Mouse (Mus musculus) ovary, postnatal 36 days (tissue): ENCODE data around the gene Nsa2.
"Not testable (repeated sequence)": the region's sequence is repeated elsewhere in the genome, so short reads cannot be mapped to it uniquely, and the experiment has no call there.

Source experiments
- DNase-seq: peaks from one replicate; pipeline ENCODE4 v3.0.0; 2022; ENCODE audit warnings: low spot score, mixed read lengths

The Nsa2 gene

DNA sequence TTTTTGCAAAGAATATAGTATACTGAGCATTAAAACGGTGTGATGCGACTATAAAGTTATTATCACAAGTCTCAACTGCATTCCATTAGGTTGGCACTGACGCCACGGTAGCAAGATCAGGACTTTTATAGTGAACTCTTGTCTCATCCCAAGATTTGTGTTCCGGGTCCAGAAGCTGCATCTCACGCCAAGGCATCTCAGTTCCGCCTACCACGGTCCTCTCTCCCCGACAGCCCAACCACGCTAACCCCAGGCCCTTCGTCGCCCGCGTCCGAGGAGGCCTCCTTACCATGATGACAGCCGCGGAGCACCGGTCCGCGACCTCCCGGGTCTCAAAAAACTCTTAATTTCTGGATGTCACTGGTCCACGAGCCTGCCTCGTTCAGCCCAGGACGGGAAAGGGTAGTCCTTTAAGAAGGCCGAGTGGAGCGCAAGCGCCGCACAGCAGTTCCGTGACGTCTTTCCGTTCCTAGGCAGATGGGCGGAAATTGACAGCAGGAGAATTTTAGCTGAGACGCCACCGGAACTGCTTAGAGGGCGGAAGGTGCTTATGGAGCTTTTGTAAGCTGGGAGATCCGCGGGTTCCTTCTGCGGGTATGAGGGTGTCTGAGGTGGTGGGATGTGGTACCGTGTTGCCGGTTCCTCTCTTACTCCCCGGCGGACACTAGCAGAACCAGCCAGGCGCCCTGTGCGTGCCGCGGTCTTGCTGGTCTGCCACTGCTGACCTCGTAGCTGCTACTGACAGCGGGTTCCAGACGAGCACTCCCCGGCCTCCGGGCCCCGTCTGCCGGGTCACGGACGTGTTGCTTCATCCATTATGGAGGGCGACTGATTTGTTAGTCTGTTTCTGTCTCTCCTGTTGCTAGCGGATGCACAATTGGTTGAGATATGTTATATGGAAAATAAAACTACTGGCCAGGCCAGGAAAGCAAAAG is at the start of gene Nsa2, which contains the start of gene Gfm2:
Nsa2 (minus strand) TSS at position 472 of the 935 bp plus-strand sequence.
Gfm2 (plus strand) TSS at position 472 of the 935 bp plus-strand sequence.
- DNase-seq: peak; percentile 86

DNA sequence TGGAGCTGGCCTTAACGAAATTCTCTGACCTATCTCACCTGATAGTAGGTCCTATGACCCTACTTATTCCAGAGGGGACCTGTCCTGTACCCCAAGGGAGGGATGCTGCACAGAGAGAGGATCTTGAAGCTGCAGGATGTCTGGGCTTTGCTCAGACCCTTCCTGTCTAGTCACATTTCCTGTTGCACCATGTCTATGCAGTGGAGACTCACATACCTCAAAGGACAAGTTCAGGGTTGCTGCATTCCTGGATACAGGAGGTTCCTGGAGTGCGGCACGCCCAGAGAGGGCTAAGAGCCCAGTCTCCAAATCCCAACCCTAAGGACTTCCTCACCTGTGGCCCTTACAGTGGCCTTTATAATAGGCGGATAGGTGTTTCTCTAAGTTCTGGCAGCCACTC is 48.6 kb upstream of the Nsa2 start:
- DNase-seq: no peak

DNA sequence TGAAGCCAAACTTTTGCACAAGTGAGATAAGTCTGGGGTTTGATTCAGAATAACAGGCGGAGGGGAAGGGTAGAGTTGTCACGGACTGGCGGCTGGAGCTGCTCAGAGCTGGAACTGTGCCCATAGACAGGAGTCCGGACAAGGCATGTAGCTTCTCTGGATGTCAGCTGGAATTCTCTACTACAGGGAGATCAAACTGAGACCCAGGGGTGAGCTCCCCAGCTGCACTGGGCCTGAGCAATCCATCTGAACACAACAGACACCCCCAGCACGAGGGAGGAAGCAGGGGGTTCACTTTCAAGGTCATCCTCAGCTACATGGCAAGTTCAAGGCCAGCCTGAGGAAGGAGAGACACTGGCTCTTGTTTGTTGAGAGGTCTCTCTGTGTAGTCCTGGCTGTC is 46.9 kb upstream of the Nsa2 start:
- DNase-seq: no peak

DNA sequence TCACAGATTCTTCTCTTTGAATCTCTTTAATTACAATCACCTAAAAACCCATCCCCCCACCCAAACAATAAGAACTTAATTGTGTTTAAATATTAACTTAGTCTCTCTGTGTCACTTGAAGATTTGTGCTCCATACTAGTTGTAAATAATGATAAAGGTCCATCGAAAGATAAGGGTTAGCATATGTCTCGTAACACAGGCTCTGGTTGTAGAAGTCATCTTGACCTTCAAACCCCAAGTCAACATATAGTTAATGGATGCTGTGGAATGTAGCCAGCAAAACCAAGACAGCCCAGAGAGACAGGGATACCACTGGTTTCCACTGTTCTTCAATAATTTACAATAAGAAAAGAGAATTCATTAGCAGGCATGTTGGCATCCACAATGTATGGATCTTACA is 46.4 kb upstream of the Nsa2 start:
- DNase-seq: no peak

DNA sequence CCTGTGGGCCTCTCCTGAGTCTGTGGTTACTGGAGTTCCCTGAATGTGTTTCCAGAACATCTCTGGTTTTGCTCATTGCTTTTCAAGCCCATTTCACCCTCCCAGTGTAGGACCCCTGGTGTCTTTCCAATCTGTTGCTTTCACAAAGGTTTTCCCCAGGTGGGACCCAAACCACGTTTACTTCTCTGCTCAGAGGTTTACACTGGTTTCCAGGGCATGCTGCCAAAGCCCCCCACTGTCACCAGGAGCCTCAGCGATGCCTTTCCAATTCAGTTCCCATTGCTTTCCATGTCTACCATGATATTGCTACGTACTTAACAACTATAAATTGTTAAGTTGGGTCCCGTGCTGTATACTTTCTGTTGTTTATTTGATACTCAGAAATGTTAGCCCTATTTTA is 45.1 kb upstream of the Nsa2 start:
- no peak for DNase-seq

DNA sequence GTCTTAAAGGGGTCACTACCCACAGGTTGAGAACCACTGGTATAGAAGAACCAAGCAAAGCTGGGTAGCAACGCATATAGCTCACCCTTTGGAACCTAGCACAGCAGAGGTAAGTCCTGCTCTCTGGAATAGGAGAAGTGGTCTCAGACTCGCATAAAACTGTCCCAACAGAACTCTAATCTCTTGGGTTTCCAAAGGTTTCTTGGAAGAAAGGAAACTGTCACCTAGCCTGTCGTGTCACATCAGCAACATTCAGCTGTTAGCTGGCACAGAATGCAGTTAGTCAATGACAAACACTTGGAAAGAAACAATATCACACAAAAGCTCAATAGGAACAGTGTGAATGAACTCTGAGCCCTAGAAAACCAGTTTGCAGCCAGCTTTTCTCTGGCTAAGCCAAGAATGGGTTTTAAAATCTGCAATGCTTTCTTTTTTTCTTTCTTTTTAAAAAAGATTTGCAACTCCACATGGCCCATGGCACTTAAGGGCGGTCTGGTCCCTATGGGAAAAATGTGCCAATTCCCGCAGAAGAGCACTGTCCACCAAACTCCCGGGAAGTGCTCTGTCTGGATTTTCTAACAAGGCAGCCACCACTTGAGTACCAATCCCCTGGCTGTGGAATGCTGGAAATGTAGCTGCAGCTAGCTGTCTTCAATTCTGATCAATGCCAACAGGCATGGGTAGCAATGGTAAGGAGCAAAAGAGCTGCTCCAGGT is 42.5 kb upstream of the Nsa2 start:
- DNase-seq: no peak

DNA sequence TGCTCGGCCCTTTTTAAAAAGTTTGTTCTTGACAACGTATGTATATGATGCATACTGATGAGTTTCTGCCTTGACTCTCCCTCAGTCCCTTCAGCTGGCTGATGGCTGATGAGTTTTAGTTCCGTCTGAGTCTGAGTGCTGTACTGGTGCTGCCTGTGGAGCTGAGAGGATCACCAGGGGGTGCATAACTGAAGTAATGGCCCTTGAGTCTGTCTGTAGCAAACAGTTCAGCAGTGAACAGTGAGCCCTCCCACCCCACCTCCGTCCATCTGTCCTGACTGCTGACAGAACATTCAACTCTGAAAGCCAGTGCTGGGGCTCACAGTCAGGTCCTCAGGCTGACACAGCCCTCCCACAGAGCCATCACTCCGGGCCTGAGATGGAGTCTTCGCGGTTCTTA is 41.2 kb upstream of the Nsa2 start:
- DNase-seq: no peak

DNA sequence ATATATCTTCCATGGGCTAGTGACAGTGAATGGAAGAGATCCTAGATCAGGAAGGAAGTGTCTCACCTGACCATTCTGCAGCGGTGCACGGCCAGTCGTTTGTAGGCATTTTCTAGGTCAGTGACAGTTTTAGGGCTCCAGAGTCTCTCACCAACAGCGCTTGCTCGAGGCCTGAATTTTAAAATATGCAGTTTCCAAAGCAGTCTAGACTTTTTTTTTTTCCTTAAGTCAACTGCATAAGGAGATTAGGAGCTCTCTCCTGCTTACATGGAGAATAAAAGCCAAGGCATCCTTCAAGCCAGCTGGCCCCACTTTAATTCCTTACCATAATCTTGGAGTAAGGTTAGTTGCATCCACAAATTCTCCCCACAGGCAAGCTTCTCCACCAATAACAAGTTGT is 39.0 kb upstream of the Nsa2 start:
- DNase-seq: no peak

DNA sequence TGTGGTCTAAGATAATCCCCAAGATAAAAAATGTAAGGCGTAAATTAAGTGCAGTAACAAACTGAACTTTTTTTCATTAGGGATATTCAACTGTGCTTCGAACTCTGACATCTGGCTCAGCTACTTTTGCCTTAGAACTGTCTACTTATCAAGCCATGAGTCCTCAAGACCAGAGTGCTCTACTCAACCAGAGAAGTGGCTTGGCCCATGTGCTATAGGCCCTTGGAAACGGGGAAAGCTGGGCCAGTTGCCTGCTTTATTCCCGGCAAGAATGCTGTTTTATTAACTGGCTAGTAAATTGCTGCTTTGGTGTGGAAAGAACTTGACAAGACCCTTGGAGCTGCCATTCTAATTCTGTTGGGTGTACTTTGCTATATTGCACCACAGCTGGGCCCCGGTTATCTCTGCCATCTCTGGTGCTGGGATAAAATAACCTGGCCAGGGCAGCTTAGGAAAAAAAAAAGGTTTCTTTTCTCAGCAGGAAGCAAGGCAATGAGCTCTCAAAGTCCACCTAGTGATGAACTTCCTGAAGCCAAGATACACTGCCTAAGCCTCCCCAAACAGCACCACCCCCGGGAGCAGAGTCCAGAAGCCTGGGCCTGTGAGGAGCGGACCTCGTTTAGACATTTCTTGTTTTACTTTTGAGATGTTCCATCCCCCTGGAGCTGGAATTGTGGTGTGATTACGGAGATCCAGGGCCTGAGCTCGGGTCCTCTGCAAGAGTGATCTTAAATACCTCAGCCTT is 38.0 kb upstream of the Nsa2 start:
- DNase-seq: no peak

DNA sequence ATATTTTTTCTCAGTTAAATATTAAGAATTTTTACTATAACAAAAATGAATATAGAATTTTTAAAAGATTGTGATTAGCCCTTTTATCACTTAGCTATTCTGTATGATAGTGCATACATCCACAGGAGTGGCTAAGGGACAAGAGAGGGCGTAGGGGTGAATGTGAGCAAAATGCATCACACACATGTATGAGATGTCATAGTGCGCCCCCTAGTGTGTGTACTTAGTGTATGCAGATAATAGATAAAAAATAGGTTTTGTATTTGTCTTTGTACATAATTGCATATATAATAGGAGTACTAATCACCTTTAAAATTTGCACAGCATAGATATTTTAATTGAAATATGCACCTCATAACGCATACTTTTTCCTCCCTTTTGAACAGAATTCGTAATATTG is 8.1 kb upstream of the Nsa2 start:
- no peak for DNase-seq

DNA sequence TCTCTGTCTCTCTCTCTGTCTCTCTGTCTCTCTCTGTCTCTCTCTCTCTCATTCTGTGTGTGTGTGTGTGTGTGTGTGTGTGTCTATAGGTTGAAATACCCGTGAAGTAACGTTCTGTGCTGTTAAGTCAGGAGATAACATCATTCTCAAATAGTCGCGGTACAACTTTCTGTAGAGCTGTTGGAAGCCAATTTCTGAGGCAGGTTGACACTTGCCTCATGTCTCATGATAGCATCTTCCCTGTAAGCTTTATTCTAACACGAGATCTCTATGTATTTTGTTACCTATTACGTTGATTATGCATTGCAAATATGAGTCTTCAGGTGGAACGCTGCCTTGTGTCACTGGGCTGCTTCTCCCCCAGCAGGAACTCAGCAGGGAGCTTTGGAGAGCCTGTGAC is 4.6 kb upstream of the Nsa2 start:
- no peak for DNase-seq

DNA sequence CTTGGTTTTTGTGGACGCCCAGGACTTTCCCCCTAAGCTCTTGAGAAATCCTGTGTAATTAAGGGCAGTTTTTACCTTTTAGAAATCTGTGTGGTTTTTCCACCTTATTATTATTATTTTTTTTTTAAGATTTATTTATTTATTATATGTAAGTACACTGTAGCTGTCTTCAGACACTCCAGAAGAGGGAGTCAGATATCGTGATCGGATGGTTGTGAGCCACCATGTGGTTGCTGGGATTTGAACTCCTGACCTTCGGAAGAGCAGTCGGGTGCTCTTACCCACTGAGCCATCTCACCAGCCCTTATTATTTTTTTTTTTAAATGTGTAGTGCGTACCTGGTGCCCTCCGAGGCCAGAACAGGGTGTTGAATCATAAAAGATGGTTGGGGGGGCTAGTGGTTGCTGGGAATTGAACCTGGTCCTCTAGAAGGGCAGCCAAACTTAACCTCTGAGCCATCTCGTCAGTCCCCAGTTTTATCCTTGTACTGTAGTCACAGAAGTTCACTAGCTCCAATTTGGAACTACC is 731 bp upstream of the Nsa2 start:
- DNase-seq: not testable (repeated sequence)

DNA sequence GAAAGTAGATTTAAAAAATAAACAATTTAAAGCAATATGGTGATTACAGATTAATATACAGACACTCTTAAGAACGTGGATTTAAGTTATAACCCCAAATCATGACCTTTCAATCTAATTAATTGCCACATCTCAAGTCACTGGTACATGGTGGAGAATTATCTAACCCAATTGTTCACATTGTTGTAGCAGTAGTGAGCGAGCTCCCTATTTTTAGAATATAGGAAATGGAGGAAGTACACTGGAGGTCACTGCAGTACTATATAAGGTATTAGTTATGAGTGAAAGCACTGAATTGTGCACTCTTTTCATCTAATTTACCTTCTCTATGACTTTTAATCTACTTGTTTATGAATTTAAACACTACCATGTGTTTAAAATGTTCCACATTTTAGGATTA is 7.3 kb downstream of the Nsa2 start:
- DNase-seq: not testable (repeated sequence)

DNA sequence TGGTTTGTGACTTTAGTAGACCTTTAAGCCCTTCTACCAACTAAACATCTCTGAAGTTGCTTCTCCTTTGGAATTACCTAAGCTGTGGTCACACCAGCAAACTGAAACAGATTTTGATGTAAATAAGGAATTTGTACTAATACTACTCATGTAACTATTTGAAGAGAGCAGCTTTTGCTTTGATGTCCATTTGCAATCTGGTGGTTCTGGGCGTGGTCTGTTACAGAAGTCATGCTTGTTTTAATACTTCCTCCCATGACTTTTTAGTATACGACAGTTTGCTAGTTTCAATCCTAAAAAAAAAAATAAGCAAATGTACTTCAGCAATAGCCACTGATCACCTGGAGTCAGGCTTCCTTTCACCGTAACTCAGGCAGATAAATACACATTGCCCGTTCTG is 8.1 kb downstream of the Nsa2 start:
- not testable (repeated sequence) for DNase-seq

DNA sequence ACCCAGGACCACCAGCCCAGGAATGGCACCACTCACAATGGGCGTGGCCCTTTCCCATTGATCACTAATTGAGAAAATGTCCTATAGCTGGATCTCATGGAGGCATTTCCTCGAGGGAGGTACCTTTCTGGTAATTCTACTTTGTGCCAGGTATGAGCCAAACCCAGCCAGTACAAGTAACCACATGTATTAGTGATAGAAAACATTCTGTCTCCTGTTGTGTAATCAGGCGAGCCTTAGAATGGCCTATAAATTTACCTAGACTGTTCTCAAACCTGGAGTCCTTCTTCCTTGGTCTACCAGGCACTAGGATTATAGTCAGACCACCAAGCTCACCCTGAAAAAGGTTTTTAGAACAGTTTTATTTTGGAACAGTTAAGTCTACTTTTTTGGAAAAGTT is 16.4 kb downstream of the Nsa2 start:
- no peak for DNase-seq

DNA sequence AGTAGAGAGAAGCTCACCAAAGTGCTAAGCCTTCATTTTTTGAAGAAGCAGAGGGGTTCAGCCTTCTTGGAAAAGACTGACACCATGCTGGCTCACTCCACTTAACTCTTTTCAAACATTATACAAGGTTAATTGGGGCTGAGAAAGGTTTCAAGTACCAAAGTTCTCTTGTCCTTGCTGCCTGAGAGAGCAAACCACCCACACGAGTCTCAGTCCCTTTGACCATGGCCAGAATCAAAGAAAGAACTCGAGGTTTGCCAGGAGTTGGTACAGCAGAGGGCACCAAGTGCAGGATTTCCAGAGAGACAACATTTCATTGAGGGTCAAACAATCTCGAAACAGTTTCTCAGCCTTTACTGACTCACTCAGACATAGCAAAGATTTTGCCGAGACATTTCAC is 28.7 kb downstream of the Nsa2 start:
- DNase-seq: no peak

DNA sequence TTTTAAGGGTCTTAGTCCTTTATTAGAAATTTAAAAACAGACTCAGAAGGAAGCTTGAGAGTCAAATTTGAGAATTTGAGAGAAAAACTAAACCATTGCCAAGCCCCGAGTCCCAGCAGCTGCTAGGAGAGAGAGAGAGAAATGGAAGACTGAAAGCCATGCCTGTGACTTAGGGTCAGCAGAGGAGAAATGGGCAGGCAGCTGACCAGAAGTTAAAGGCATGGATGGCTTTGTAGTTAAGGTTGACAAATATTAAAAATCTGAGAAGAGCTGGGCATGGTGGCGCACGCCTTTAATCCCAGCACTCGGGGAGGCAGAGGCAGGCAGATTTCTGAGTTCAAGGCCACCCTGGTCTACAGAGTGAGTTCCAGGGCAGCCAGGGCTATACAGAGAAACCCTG is 30.0 kb downstream of the Nsa2 start:
- not testable (repeated sequence) for DNase-seq

DNA sequence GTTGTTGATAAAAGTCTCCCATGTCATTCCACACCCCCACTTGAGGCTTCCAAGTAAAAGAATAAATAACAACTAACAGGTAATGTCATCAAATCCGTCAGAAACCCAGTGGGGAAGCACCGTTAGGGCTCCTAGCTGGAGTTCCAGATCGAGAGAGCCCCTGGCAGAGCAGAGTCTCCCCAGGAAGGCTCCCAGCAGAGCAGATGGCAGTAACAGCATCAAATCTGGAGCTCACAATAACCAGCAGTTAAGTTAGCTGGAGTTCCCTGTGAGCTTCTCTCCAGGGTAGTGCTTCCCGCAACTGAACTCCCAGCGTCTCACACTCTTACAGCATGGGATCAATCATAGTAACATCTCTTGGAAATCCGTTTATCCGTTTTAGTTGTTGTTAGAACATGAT is 32.7 kb downstream of the Nsa2 start:
- DNase-seq: no peak

DNA sequence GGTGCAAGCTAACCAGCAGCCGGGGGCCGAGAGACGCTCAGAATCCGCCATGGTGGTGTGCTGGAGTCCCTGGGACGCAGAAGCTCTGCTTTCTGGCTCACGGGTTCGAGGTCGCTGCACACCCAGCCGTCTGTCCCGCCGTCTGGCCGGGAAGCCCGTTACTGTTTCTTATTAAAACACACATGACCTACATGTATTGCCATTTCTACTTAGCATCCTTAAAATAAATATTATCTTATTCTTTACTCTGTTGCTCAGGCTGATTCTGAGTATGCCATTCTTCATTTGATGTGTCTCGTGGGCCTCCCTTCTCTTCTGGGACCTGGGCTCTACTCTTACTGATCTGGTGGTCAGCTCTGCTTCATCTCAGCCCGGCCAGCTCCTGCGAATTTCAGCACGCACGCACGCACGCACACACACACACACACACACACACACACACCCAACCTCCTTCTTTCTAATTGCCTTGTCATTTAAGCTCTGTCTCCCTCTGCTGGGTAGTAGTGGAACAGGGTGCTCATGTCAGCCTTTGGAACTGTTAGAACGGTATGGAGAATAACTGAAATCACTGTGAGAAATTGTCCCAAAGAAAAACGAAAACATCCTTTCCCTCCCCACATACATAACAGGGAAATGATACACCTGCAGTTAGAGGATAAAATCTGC is 38.4 kb downstream of the Nsa2 start, which contains the start of gene Gm6169:
Gm6169 (minus strand) TSS at position 51 of the 666 bp plus-strand sequence.
- peak; percentile 13 for DNase-seq

DNA sequence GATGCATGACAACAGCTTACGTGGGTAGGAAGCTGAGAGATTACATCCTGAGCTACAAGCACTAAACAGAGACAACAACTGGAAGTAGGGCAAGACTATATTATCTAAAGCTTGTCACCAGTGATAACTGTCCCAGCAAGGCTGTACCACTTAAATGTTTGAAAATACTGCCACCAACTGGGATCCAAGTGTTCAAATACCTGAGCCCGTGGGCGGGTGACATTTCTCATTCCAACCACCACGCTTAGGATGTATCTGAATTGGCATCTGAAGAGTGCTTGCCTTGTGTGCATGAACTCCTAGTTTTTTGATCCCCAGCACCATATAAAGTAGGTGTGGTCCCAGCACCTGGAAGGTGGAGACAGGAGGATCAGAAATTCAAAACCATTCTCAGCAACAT is 42.0 kb downstream of the Nsa2 start:
- DNase-seq: no peak

DNA sequence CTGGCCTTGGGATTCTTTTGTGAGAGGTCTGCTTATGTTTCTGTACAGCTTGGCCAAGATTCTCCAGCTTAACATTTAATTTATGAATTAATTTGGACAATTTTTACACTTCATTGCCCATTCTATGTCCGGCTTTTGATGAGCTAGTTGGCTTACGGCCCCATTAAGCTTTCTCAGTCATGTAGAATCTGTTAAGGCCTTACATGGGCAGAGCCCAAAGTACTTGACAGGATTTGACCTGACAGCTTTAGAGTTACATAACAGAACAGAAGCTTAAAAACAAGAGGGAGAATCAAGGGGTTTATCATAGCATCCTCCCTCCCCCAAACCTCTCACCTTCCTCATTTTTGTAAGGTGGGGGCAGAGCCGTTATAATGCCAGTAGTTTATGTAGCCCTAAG is 49.6 kb downstream of the Nsa2 start:
- DNase-seq: no peak

DNA sequence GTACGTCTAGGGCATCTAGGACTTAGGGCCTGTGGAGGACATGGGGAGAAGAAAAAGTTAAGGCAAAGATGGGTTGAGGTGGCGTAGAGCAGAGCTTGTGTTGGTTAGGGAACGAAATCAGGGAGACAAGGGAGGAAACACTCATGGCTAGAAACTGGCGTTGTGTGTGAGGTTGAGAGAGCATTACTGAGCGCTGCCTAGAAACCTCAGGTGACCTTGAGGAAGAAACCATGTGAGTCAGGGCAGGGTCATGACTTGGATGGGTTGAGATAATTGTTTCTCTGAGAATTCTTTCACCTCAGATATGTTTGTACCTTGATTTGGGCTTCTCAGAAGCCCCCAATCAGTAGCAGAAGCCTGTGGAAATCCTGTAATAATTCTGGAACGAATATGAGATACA is 50.3 kb downstream of the Nsa2 start:
- no peak for DNase-seq
